Mouse (Mus musculus) thymus, postnatal 10 days (tissue): ENCODE measurements at regions not wholly inside any gene's neighbourhood (a gene's known extent, or its start where the extent isn't known, plus 50 kb on each side); places are given as distances from the start of the nearest gene placed in this dataset.
A peak's percentile ranks its signal among the peaks of the same experiment; 100 is the strongest.

ENCODE experiments used
- DNase-seq, 2 experiments: peaks; one replicate each; pipeline ENCODE4 v3.0.0; 2021; ENCODE audit warnings: low spot score in 2 of 2

- DNase-seq: no peak
Observed at GRCm38 (mm10) chr2:21267149-21267761, 61.7 kb downstream of the Thnsl1 start.

- DNase-seq: no peak
Observed at GRCm38 (mm10) chr2:21269989-21270846, 64.7 kb downstream of the Thnsl1 start.

- DNase-seq: no peak
Observed at GRCm38 (mm10) chr2:21273416-21273815, 67.9 kb downstream of the Thnsl1 start.

- DNase-seq: no peak
Observed at GRCm38 (mm10) chr2:21275315-21275714, 69.8 kb downstream of the Thnsl1 start.

- peak; percentile 5 to 73 for DNase-seq
Observed at GRCm38 (mm10) chr2:21280794-21281420, 75.4 kb downstream of the Thnsl1 start.

- DNase-seq: no peak
Observed at GRCm38 (mm10) chr2:21282505-21283200, 77.1 kb downstream of the Thnsl1 start.

- no peak for DNase-seq
Observed at GRCm38 (mm10) chr2:21284881-21285280, 79.4 kb downstream of the Thnsl1 start.

GRCm38 (mm10) chr2:21287786-21288185 is 79.6 kb upstream of the Gpr158 start:
- no peak for DNase-seq

- DNase-seq: no peak
Observed at GRCm38 (mm10) chr2:21292669-21293151, 74.6 kb upstream of the Gpr158 start.

GRCm38 (mm10) chr2:21294002-21294401 is 73.3 kb upstream of the Gpr158 start:
- no peak for DNase-seq

- DNase-seq: no peak
Observed at GRCm38 (mm10) chr2:21299681-21300080, 67.7 kb upstream of the Gpr158 start.
